Mouse (Mus musculus): ENCODE measurements at regions not wholly inside any gene's neighbourhood (a gene's known extent, or its start where the extent isn't known, plus 50 kb on each side); places are given as distances from the start of the nearest gene placed in this dataset.

- no peak for DNase-seq (ENCODE audit: low read depth, low spot score)
Observed at GRCm38 (mm10) chr15:62222731-62223130, 1299.9 kb upstream of the A1bg start.

GRCm38 (mm10) chr15:62222201-62222600 is 1299.4 kb upstream of the A1bg start:
- DNase-seq (ENCODE audit: low read depth, low spot score), result no peak

GRCm38 (mm10) chr15:62221024-62221819 is 1298.4 kb upstream of the A1bg start:
- DNase-seq (ENCODE audit: low read depth, low spot score), result no peak

GRCm38 (mm10) chr15:62220620-62221019 is 1297.8 kb upstream of the A1bg start:
- no peak for DNase-seq (ENCODE audit: low read depth, low spot score)

- no peak for DNase-seq (ENCODE audit: low read depth, low spot score)
Observed at GRCm38 (mm10) chr15:62219934-62220540, 1297.2 kb upstream of the A1bg start.

- DNase-seq (ENCODE audit: low read depth, low spot score), result no peak
Observed at GRCm38 (mm10) chr15:62218346-62219080, 1295.7 kb upstream of the A1bg start.

- no peak for DNase-seq (ENCODE audit: low read depth, low spot score)
Observed at GRCm38 (mm10) chr15:62216688-62217477, 1294.1 kb upstream of the A1bg start.

GRCm38 (mm10) chr15:62215616-62216398 is 1293.0 kb upstream of the A1bg start:
- no peak for DNase-seq (ENCODE audit: low read depth, low spot score)

GRCm38 (mm10) chr15:62214300-62214699 is 1291.5 kb upstream of the A1bg start:
- no peak for DNase-seq (ENCODE audit: low read depth, low spot score)

- no peak for DNase-seq (ENCODE audit: low read depth, low spot score)
Observed at GRCm38 (mm10) chr15:62212283-62212910, 1289.6 kb upstream of the A1bg start.

GRCm38 (mm10) chr15:62209881-62210481 is 1287.2 kb upstream of the A1bg start:
- DNase-seq (ENCODE audit: low read depth, low spot score), result no peak

GRCm38 (mm10) chr15:62209296-62209695 is 1286.5 kb upstream of the A1bg start:
- DNase-seq (ENCODE audit: low read depth, low spot score), result no peak

- no peak for DNase-seq (ENCODE audit: low read depth, low spot score)
Observed at GRCm38 (mm10) chr15:62206502-62206902, 1283.7 kb upstream of the A1bg start.

- no peak for DNase-seq (ENCODE audit: low read depth, low spot score)
Observed at GRCm38 (mm10) chr15:62203951-62204905, 1281.4 kb upstream of the A1bg start.

- DNase-seq (ENCODE audit: low read depth, low spot score), result no peak
Observed at GRCm38 (mm10) chr15:62202781-62203375, 1280.1 kb upstream of the A1bg start.

- no peak for DNase-seq (ENCODE audit: low read depth, low spot score)
Observed at GRCm38 (mm10) chr15:62198721-62199120, 1275.9 kb upstream of the A1bg start.

GRCm38 (mm10) chr15:62198194-62198593 is 1275.4 kb upstream of the A1bg start:
- no peak for DNase-seq (ENCODE audit: low read depth, low spot score)

GRCm38 (mm10) chr15:62195440-62195839 is 1272.6 kb upstream of the A1bg start:
- DNase-seq (ENCODE audit: low read depth, low spot score), result no peak
